Mouse (Mus musculus): Measurements from ENCODE around the gene Abcc8. TPM values are rescaled to one million over a fixed set of nuclear protein-coding genes. Genes with fewer than 3 reads are reported as not detected.
"Not testable (repeated sequence)": the region's sequence is repeated elsewhere in the genome, so short reads cannot be mapped to it uniquely, and the experiment has no call there.

Gene Abcc8
- total RNA-seq (2021): 10 to 100 TPM; 41.9 to 42.6 TPM
- long read RNA-seq, partial matches to known transcripts: 4 of 9 reads
- long read RNA-seq, other reads (novel, unspliced or antisense): 4 of 9 reads

DNA sequence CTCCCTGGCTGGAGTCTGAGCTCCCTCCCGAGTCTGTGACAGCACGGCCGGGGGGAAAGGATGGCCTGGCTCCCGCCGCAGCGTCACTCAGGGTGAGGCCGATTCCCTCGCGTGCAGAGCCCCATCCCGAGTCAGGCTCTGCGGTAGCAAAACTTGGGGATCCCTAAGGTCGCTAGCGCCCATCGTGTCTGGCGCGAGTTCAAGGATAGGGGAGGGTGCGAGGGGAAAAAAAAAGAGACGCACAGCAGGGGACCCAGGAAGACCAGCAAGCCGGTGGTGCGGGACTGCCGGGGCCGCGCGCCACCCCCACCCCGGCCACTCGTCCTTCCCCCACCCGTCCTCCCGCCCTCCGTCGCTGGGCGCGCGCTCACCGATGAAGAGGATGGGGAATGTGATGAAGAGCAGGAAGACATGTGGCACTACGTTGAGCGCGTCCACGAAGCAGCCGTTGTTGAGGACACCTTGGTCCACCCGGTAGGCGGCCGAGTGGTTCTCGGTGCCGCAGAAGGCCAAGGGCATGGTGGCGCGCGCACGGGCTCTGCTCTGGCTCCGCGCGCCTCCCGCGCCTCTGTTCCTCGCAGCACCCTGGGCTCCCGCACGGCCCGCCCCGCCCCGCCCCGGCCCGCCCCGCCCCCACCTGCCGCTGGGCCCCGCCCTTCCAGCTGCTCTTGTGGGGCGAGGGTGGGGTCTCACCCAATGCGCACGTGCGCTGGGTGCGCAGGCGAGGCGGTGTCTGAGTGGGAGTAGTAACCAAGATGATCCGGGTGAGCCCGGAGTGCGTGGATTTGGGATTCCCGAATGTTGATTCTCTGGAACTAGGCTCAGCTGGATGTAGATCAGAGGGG is at the start of gene Abcc8:
Gene Abcc8, minus strand, starts transcription at position 603 of the 845 bp plus-strand sequence.
- DNase-seq (ENCODE audit: low spot score in 2 of 2): peak; percentile 30 to 43

DNA sequence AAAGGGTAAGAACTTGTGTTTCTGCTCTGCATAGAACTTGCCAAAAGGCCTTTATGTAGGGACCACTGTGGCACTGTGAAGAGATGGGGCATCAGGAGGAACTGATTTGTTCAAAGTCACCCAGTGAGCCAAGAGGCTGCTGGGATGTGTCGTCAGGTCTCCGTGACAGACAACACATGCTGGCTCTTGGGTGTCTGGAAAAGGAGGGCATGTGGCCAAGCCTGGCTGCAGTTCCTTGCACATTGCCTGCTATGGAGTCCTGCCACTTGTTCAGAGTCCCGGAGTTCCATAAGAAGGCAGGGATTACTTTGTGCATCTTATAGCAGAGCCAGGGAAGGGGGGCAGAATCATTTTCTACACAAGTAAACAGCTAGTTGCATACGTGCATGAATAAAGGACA is 47.1 kb upstream of the Abcc8 start:
- DNase-seq (ENCODE audit: low spot score in 2 of 2): peak; percentile 30 to 58

DNA sequence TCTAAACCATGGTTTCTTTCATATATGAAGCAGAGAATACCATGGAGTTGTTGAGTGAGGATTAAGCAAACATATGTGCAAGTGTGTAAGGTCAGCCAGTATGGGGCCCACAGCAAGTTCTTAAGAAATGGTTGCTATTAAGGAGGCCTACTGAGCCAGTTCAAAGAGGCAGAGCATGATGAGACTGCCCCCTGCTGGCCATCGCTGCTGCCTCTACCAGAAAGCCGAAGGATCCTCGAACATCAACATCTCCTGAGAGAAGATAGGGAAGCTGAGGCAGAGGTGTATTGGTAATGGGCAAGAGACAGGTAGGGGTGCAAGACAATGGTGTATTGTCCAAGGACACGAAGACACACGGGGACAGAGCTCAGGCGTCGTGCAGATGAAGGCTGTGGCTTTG is 46.4 kb upstream of the Abcc8 start:
- peak; percentile 70 to 71 for DNase-seq (ENCODE audit: low spot score in 2 of 2)

DNA sequence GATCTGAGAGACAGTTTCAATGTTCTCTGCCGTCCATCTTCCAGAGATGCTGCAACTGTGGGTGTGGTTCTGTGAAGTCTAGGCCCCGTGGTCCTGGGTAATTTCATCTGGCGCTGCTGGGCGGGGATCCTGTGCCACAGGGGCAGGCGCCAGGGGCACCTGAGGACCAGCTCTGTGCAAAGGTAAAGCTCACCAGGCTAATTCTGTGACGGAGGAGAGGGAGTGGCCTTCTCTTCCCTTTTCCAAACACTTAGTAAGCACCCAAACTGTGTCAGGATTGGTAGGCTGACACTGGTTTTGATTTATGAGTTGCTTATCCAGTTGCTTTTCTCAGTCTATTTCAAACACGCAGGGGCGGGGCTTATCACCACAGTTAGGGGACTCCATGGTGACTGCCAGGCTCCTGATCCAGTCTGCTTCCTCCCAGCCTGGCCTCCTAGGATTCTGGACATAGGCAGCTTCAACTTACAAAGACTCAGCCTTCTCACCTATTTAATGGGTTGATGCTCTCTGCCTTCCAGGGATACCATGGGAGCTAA is 40.8 kb upstream of the Abcc8 start:
- no peak for DNase-seq (ENCODE audit: low spot score in 2 of 2)

DNA sequence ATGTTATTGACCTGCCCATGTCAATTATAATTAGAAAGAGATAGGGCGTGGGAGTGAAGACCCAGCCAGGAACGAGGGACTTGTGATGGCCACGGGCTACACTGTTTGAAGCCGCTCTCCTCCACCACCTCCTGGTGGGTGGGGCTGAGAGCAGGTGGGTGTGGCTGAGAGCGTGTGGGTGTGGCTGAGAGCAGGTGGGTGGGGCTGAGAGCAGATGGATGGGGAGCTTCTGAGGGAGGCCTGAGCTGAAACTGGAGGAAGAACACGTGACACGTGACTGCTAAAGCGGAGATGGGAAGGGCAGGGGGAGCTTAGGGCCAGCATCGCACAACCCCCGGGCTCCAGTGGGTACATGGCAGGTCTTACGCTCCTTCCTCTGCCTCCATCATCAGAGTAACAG is 38.6 kb upstream of the Abcc8 start:
- no peak for DNase-seq (ENCODE audit: low spot score in 2 of 2)

DNA sequence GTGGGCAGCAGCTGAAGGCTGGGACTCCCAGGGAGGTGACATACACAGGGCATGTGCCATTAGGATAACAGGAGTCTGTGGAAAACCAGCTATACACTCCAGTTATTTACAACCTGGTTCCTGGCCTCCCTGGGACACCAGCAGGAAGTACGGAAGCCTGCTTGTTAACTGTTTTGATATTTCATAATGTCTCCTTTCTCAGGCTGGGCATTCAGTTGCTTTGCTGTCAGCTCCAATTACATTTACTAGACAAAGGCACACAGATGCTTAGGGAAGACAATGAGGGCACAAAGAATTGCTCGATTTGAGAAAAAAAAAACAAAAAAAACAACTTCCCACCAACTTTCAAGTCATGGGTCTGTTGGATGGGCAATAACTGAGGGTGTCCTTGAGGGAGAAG is 36.6 kb upstream of the Abcc8 start:
- no peak for DNase-seq (ENCODE audit: low spot score in 2 of 2)

DNA sequence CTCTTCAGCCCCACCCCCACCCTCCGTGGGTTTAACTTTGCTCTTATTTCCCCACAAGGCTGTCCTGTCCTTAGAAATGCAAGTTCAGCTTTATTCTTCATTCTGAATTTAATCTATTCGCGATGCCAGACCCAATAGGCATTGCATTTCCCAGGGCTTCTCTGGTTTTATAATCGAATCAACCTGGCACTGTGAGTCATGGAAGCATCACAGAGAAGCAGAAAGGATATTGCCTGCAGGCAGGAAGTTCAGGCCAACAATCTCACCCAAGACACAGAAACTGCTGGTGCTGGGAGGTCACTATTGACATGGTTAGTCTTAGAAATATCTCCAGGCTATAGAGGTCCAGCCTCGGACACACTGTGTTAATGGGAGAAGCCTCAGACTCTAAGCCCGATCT is 30.4 kb upstream of the Abcc8 start:
- DNase-seq (ENCODE audit: low spot score in 2 of 2): no peak

DNA sequence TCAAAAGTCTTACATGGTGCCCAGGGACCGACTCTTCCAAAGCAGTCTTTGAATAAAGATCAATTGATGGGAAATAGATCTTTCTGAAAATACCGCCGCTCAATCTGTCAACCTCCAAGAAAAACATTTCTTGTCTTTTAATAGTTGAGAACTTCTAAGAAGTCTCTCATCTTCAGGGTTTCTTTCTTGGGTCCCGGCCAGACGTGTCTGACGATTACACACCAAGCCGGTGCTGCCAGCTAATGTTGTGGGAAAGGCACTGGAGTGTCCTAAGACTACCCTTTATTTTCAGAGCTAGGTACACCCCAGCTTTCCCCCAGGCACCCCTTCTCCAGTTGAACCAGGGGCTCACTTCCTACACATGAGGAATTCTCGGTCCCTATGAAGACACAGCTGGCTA is 28.3 kb upstream of the Abcc8 start:
- DNase-seq (ENCODE audit: low spot score in 2 of 2): peak in 1 of 2 experiments; percentile 29

DNA sequence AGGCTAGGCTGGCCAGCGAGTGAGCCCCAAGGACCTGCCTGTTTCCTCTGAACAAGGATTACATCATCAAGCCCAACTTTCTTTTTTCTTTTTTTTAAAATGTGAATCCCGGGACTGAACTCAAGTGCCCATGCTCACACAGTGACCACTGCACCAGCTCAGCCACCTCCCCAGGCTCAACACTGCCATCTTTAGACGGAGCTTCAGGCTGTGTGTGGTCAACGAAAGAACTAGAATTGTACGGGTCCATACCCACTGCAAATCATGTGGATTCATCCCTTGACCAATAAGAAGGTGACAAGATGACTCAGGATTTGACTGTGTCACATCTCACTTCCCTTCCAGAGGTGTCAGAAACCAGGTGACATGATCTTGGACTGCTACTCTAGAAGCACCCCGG is 24.9 kb upstream of the Abcc8 start:
- no peak for DNase-seq (ENCODE audit: low spot score in 2 of 2)

DNA sequence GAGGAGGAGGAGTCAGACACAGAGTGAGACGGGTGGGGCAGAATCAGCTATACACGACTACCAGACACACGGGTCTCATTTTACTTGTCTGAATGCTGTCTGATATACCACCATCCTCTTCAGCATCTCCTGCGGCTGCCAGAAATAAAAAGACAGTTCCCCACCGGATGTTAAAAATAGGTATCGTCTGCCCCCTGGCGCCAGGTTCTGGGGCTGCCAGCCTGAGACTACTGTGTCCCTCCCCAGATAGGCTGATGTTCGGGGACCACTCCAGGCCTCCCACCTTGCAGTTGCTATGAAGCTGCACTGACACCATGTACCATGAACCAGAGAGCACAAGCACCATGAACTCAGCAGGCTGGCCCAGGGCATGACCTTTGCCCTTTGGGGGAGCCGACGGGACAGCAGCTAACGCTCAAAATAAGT is 24.2 kb upstream of the Abcc8 start:
- DNase-seq (ENCODE audit: low spot score in 2 of 2): peak; percentile 76 to 82

DNA sequence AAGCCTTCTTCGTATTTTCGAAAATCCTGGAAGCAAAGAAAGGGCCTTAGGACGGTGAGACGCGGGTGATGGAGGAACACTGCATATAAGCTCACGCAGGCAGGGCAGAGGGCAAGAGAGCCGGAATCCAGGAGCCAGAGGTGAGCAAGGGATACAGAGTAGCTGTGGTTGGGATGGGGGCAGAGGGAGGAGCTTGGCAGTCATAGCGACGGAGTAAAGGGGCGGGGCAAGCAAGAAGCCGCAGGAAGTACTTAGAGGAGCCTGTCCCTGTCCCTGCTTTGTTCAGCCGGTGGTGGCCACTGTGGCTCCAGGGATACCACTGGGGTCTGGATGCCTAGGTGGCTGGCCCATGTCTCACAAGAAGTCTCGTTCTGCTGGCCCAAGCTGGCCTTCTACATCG is 21.8 kb upstream of the Abcc8 start:
- no peak for DNase-seq (ENCODE audit: low spot score in 2 of 2)

DNA sequence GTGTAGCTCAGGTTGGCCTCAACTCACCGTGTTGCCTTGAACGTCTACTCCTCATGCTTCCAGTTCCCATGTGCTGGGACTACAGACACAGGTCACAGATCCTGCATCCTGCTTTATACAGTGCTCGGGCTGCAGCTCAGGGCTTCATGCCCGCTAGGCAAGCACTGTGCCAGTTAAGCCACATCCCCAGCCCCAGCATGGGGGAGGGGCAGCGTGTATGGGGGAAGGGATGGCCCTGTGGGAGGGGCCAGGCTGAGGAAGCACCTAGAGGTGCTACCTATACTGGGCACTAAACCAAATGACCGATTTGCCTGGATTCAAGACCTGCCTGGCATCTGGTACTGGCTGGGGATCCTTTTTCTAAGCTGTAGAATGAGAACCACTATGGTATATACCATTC is 20.2 kb upstream of the Abcc8 start:
- no peak for DNase-seq (ENCODE audit: low spot score in 2 of 2)

DNA sequence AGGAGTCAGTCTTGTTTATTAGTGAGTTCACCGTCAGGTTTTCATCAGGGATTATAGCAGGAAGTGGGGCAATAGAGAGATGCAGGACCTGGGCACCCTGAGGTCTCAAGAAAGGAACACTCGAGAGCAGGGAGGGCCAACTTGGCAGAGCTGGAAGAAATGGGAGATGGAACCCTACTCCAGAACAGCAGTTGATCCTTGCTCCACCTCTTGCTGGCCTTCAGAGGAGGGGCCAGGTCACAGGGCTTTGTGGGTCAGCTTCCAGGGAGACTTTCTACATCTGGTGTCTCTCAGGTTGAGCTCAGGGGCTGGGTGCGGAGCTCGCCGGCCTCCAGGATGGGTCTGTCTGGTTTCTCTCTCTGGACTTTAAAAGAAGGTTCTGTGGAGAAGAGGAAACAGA is 15.5 kb upstream of the Abcc8 start:
- no peak for DNase-seq (ENCODE audit: low spot score in 2 of 2)

DNA sequence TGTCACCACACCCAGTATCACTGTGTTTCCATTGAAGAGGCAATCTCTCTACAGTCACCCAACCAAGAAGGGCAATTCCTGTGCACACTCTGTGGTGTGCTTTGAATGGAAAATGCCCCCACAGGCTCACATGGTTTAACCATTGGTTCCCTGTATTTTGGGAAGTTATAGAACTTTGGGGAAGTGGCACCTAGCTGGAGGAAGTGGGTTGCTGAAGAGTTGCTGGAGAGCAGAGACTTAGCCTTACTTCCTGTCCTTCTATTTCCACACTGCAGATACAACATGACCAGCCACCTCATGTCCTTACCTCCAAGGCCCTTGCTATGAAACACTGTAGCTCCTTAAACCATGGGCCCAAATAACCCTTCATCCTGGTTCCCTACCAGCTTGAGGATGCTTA is 4.4 kb upstream of the Abcc8 start:
- no peak for DNase-seq (ENCODE audit: low spot score in 2 of 2)

DNA sequence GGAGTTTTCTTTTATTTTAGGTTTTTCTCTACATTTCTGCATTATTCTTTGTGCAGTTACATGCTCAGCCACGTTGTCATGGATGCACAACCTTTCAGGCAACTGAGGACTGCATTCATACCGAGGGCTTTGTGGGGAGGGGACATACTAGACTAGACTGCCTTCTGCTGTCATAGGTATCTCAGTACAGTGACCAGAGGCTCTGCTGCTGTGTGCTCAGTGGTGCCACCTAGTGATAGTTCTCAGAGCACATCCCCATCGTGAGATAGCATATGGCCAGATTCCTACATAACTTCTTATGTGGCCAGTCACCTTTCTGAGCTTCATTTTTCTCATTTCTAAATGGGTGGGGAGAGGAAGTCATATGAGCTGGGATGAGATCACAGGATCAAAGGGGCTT is 1.8 kb upstream of the Abcc8 start:
- peak; percentile 53 to 62 for DNase-seq (ENCODE audit: low spot score in 2 of 2)

DNA sequence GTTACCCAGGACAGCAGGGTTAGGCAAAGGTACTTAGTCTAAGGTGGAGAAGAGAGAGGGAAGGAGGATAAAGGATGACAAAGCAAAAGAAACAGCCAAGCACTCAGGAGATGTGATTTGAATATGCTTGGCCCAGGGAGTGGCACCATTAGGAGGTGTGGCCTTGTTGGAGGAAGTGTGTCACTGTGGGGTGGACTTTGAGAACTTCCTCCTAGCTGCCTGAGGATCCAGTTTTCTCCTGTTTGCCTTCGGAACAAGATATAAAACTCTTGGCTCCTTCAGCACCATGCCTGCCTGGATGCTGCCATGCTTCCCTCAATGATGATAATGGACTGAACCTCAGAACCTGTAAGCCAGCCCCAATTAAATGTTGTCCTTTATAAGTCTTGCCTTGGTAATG is 10.9 kb downstream of the Abcc8 start:
- DNase-seq (ENCODE audit: low spot score in 2 of 2): not testable (repeated sequence)

DNA sequence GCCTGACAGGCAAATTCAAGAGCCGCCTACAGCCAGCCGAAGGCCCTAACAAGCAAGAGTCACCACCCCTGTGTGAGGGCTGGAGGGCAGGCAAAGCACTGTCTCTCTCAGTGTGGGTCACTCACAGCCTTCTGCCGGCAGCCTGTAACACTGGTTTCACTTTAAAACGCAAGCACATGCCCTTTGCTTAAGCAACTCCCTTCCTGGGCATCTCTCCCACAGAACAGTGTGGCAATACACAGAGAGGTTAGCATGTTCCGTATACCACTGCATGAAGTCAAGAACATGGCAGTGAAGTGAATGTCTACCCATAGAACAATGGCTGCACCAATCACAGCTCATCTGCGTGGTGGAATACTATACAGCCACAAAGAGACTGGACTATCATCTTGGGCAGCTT is 11.4 kb downstream of the Abcc8 start:
- no peak for DNase-seq (ENCODE audit: low spot score in 2 of 2)

DNA sequence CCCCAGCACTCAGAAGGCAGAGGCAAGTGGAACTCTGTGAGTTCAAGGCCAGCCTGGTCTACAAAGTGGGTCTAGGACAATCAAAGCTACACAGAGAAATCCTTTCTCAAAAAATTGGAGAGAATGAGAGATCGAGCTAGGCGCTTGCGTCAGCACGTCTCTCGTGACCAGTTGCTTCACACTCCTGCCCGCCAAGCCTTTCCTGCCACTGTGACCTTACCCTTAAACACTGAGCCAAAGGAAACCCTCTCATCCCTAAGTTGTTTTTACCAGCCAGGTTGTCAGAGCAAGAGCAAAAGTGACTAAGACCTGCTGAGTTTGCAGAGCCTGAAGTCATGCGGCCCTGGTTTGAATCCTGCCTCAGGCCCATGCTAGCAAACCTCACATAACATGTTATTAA is 11.9 kb downstream of the Abcc8 start:
- no peak for DNase-seq (ENCODE audit: low spot score in 2 of 2)

DNA sequence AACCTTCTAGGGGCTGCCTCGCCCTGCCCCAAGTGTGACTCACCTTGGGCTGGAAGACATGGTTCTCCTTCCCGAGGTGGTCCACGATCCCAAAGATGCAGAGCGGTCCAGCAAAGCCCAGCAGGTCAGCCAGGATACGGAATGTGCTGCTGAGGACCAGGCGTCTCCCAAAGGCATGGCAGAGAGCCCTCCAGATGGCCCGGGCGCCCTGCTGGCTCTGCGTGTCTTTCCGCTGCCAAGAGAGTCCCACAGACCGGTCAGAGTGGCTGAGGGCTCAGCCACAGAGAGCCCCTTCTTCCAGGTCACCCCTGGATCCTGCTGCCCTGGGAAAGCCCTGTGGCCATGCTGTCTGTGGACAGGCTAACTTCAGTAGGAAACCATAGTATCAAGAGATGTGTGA is 14.0 kb downstream of the Abcc8 start:
- DNase-seq (ENCODE audit: low spot score in 2 of 2): no peak

DNA sequence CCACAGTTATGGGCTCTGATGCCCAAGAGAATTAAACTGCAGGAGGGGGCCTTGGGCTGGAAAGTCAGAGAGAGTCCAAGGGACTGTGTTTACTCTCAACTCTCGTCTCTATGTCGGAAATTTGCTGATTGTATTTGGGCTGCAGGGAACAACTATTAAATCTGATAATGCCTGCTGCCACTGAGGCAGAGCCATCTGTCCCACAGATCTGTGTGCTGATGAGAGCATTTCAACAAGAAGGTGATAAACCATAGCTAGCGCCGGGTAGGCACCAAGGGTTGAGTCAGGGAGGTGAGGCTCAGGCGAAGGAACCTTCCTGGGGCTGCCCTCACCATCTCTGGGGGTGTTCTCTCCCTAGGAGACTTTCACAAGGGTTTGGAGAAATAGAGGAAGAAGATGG is 17.1 kb downstream of the Abcc8 start:
- DNase-seq (ENCODE audit: low spot score in 2 of 2): peak in 1 of 2 experiments; percentile 32

DNA sequence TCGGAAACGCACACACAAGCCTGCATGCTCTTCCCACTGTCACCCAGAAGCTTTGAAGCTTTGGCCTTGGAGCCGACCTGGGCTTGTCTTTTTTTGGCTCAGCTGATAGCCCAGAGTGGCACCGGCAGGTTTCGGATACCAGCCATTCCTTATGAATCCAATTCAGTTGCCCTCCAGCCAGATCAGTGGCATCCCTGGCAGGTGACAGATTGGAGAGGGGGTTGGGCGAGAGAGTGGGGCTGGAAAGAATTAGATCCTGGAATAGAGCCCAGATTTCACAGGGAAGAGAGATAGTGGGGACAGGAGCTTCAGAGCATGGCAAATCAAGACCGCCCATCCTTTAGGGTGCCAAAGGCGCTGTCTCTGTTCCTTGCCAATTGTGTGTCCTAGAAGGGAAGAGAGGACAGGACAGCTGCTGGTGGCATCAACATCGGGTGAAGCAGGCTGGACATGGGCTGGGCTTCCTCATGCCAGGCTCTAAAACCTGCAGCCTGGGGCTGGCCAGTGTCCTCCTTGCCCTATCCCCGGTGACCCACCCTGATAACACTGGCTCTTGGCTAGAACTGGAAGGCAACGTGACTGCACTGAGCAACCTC is 17.6 kb downstream of the Abcc8 start:
- peak; percentile 60 to 62 for DNase-seq (ENCODE audit: low spot score in 2 of 2)

DNA sequence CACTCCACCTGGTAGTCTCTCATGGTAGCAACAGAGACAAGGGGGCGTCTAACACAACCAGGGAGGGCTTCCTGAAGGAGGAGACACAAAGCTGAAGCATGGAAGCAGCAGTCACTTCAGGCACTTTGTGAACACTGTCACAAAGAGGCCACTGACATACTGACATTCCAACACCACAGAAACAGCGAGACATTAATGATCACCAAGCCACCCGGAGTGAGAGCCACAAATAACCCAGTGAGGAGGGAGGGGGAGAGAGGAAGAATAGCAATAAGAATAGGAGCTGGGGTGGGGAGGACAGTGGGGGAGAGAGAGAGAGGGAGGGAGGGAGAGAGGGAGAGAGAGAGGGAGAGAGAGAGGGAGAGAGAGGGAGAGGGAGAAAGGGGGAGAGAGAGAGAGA is 18.2 kb downstream of the Abcc8 start:
- no peak for DNase-seq (ENCODE audit: low spot score in 2 of 2)

DNA sequence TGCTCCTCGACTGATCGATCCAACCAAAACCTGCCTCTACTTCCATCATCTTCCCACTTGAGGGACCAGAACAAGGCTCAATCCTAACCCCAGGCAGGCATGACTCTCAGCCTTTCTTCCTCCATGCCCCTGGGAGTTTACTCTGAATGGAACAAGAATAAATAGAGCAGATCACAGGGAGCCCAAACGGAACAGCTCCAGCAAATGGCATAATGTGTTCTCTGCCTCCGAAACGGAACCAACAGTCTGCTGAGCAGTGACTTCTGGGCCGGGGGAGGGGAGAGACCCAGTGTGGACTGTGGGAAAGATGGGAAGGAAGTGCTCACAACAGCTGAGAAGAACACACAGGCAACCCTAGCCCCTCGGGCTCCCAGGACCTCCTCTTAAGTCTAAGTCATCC is 22.1 kb downstream of the Abcc8 start:
- no peak for DNase-seq (ENCODE audit: low spot score in 2 of 2)
